Mouse (Mus musculus): ENCODE measurements around the gene Mymx. TPM values are rescaled to one million over a fixed set of nuclear protein-coding genes. Genes with fewer than 3 reads are reported as not detected.

Gene Mymx
- polyA plus RNA-seq, 1 experiment from 2014 or later = 5.6 TPM

DNA sequence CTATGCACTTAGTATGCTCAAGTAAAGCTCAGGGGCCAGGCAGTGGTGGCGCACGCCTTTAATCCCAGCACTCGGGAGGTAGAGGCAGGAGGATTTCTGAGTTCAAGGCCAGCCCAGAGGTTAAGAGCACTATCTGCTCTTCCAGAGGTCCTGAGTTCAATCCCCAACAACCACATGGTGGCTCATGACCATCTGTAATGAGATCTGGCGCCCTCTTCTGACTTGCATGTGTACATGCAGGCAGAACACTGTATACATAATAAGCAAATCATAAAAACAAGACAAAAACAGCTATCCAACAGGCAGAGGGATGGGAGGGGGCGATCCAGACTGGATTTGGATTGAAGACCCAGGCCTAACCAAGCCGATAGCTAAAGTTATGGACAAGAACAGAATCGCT, 23.1 kb downstream of the Mymx start:
- H3K36me3 ChIP-seq (replicated peaks; ENCODE audit: control insufficient read depth, insufficient read depth, low read depth, low read length) = no peaks in the 10 kb centered on the region
- H3K27me3 ChIP-seq (ENCODE audit: control insufficient read depth, insufficient read depth, low read length) = no peaks in the 10 kb centered on the region
- no peak overlapping the region for H3K9ac ChIP-seq (replicated peaks; ENCODE audit: low read length)
- H3K4me3 ChIP-seq (ENCODE audit: low read depth, low read length) = no peak overlapping the region
- 72% methylated on average over 7 of the region's 7 CpGs for whole genome bisulfite sequencing
- no peak overlapping the region for H3K4me2 ChIP-seq (ENCODE audit: low read depth, low read length)
- ATAC-seq (replicated peaks; ENCODE audit: insufficient number of reproducible peaks, low FRiP score, low TSS enrichment, low read depth) = no peak
- no peak for DNase-seq (ENCODE audit: low spot score)
- H3K4me1 ChIP-seq (ENCODE audit: control insufficient read depth, insufficient read depth, low read length) = no peaks in the 10 kb centered on the region; the same call in 1 of the 2 replicates
- no peaks in the 10 kb centered on the region for H3K9me3 ChIP-seq (replicated peaks; ENCODE audit: control insufficient read depth, low read length)
- H3K27ac ChIP-seq (replicated peaks; ENCODE audit: low read depth, low read length) = no peak overlapping the region

- Histone ChIP-seq H3K4me2 (ENCODE audit: low read depth, low read length) (no peak overlapping the region), H3K9me3 (replicated peaks; ENCODE audit: control insufficient read depth, low read length) (no peaks in the 10 kb centered on the region), H3K9ac (replicated peaks; ENCODE audit: low read length) (no peak overlapping the region), H3K4me3 (ENCODE audit: low read depth, low read length) (no peak overlapping the region), H3K4me1 (ENCODE audit: control insufficient read depth, insufficient read depth, low read length) (no peaks in the 10 kb centered on the region; the same call in 1 of the 2 replicates), H3K27ac (replicated peaks; ENCODE audit: low read depth, low read length) (no peak overlapping the region), H3K27me3 (ENCODE audit: control insufficient read depth, insufficient read depth, low read length) (no peaks in the 10 kb centered on the region), H3K36me3 (replicated peaks; ENCODE audit: control insufficient read depth, insufficient read depth, low read depth, low read length) (no peaks in the 10 kb centered on the region)
- no peak for DNase-seq (ENCODE audit: low spot score)
- no peak for ATAC-seq (replicated peaks; ENCODE audit: insufficient number of reproducible peaks, low FRiP score, low TSS enrichment, low read depth)
- 70% methylated on average over 5 of the region's 5 CpGs for WGBS
Observed at GRCm38 (mm10) chr17:45578242-45578641, 23.7 kb downstream of the Mymx start.

DNA sequence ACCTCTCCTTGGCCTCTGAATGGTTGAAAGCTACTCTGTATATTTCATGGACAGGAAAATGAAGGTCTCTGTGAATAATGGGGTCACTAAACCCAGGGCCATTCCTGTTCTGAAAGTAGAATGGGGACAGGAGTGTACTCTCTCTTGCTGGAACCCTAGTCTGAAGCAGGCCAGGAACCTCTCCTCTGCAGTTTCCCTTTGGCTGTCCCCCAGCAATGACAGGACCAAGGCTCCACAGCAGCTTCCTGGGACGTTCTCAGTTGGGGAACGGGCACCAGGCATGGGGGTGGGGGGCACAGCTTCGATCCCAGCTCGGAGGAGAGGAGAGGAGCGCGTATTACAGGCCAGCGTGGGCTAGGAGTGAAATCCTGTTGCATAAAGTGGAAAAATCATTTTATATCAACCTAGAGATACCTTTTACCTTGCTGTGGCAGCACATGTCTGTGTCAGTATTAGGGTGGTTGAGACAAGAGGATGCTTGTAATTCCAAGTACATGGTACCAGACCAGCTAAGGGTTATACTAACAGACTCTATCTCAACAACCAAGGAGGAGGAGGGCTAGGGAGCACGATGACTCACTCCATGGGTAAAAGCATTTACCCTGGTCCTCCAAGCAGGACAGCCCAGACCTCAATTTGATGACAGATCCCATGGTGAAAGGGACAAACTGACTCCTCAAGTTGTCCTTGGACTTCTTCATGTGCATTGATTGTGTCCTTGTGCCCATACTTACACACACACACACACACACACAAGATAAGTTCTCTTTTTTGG, 26.6 kb downstream of the Mymx start:
- no peak for ATAC-seq (replicated peaks; ENCODE audit: insufficient number of reproducible peaks, low FRiP score, low TSS enrichment, low read depth)
- no peak overlapping the region for H3K4me3 ChIP-seq (ENCODE audit: low read depth, low read length)
- H3K27me3 ChIP-seq (ENCODE audit: control insufficient read depth, insufficient read depth, low read length) = no peaks in the 10 kb centered on the region
- no peak for DNase-seq (ENCODE audit: low spot score)
- H3K27ac ChIP-seq (replicated peaks; ENCODE audit: low read depth, low read length) = no peak overlapping the region
- no peak overlapping the region for H3K4me2 ChIP-seq (ENCODE audit: low read depth, low read length)
- H3K9me3 ChIP-seq (replicated peaks; ENCODE audit: control insufficient read depth, low read length) = no peaks in the 10 kb centered on the region
- H3K4me1 ChIP-seq (ENCODE audit: control insufficient read depth, insufficient read depth, low read length) = no peaks in the 10 kb centered on the region; the same call in 1 of the 2 replicates
- peaks cover 10% of the 10 kb centered on the region for H3K36me3 ChIP-seq (replicated peaks; ENCODE audit: control insufficient read depth, insufficient read depth, low read depth, low read length)
- 86% methylated on average over 8 of the region's 8 CpGs for WGBS
- no peak overlapping the region for H3K9ac ChIP-seq (replicated peaks; ENCODE audit: low read length)

DNA sequence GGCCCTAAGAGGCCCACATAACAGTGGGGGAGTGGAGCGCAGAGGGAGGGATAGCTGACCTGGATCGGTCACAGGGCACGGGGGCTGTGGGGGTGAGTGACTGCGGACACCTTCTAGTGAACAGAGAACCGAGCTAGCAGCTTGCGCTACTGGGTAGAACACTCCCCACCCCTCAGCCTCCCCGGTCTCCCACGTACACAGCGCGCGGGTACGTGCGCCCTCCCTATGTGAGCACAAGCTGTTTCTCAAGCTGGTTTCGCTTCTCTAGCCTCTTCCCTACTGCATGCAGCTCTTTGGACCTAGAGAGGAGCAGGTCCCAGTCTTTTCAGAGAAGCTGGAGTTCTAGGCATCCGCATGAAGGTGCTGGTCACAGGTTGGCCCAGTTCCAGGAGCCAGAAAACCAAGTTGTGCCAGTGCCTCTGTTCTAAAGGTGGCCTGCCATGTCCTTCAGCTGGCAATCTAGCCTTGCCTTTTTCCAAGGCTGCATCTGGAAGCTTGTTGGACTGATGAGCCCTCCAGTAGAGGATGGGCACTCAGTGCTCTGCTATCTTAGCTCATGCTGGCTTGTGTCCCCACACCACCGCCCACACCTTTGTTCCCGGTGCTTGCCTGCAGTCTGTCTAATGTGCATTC, 27.7 kb downstream of the Mymx start:
- DNase-seq (ENCODE audit: low spot score) = peak; percentile 56
- 4% methylated on average over 17 of the region's 17 CpGs for WGBS

DNA sequence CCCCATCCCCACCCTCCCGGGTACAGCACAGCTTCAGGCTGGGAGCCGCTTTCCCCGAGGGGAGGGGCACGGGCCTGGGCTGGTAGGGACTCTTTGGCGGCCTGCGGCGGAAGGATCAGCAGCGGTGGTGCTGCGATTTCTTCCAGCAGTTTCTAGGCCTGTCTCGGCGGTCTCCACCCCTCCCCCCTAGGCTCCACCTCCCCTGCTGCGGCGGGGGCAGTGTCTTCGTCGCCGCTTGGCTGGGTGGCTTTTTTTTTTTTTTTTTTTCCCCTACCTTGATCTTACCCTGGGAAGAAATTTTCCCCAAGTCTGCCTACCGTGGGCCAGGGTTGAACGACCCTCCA, 28.1 kb downstream of the Mymx start:
- H3K4me2 ChIP-seq (ENCODE audit: low read depth, low read length) = peak overlapping the region; percentile 83
- H3K4me1 ChIP-seq (ENCODE audit: control insufficient read depth, insufficient read depth, low read length) = no peaks in the 10 kb centered on the region; the same call in none of the 2 replicates
- under 1% methylated on average over 18 of the region's 18 CpGs for WGBS
- no peaks in the 10 kb centered on the region for H3K9me3 ChIP-seq (replicated peaks; ENCODE audit: control insufficient read depth, low read length)
- ATAC-seq (replicated peaks; ENCODE audit: insufficient number of reproducible peaks, low FRiP score, low TSS enrichment, low read depth) (peak; percentile 64), DNase-seq (ENCODE audit: low spot score) (peak; percentile 96)
- H3K27me3 ChIP-seq (ENCODE audit: control insufficient read depth, insufficient read depth, low read length) = no peaks in the 10 kb centered on the region
- H3K36me3 ChIP-seq (replicated peaks; ENCODE audit: control insufficient read depth, insufficient read depth, low read depth, low read length) = peaks cover 24% of the 10 kb centered on the region
- peak overlapping the region; percentile 98 for H3K9ac ChIP-seq (replicated peaks; ENCODE audit: low read length)
- peak overlapping the region; percentile 94 for H3K27ac ChIP-seq (replicated peaks; ENCODE audit: low read depth, low read length)
- peak overlapping the region; percentile 100 for H3K4me3 ChIP-seq (ENCODE audit: low read depth, low read length)

More for the DNA sequence above, 27.7 kb downstream of the Mymx start:
- Histone ChIP-seq H3K27ac (replicated peaks; ENCODE audit: low read depth, low read length) (peak overlapping the region; percentile 76), H3K4me3 (ENCODE audit: low read depth, low read length) (peak overlapping the region; percentile 100), H3K27me3 (ENCODE audit: control insufficient read depth, insufficient read depth, low read length) (no peaks in the 10 kb centered on the region), H3K9me3 (replicated peaks; ENCODE audit: control insufficient read depth, low read length) (no peaks in the 10 kb centered on the region), H3K4me1 (ENCODE audit: control insufficient read depth, insufficient read depth, low read length) (no peaks in the 10 kb centered on the region; the same call in 1 of the 2 replicates), H3K9ac (replicated peaks; ENCODE audit: low read length) (peak overlapping the region; percentile 98), H3K36me3 (replicated peaks; ENCODE audit: control insufficient read depth, insufficient read depth, low read depth, low read length) (peaks cover 19% of the 10 kb centered on the region), H3K4me2 (ENCODE audit: low read depth, low read length) (peak overlapping the region; percentile 83)
- peak; percentile 24 for ATAC-seq (replicated peaks; ENCODE audit: insufficient number of reproducible peaks, low FRiP score, low TSS enrichment, low read depth)

GRCm38 (mm10) chr17:45573087-45573779, 28.7 kb downstream of the Mymx start, which contains the start of gene Hsp90ab1:
Gene Hsp90ab1, minus strand, starts transcription at chr17:45573271.
- H3K4me2 ChIP-seq (ENCODE audit: low read depth, low read length) = peak within 1 kb of the TSS; percentile 83
- peak; percentile 86 for ATAC-seq (replicated peaks; ENCODE audit: insufficient number of reproducible peaks, low FRiP score, low TSS enrichment, low read depth)
- peak; percentile 100 for DNase-seq (ENCODE audit: low spot score)
- peak within 1 kb of the TSS; percentile 100 for H3K4me3 ChIP-seq (ENCODE audit: low read depth, low read length)
- under 1% methylated on average over 41 of the region's 41 CpGs for WGBS
- peak within 1 kb of the TSS; percentile 94 for H3K27ac ChIP-seq (replicated peaks; ENCODE audit: low read depth, low read length)
- no peaks in the 10 kb centered on the region for H3K9me3 ChIP-seq (replicated peaks; ENCODE audit: control insufficient read depth, low read length)
- no peaks in the 10 kb centered on the region; the same call in none of the 2 replicates for H3K4me1 ChIP-seq (ENCODE audit: control insufficient read depth, insufficient read depth, low read length)
- peaks cover 24% of the 10 kb centered on the region for H3K36me3 ChIP-seq (replicated peaks; ENCODE audit: control insufficient read depth, insufficient read depth, low read depth, low read length)
- peak within 1 kb of the TSS; percentile 98 for H3K9ac ChIP-seq (replicated peaks; ENCODE audit: low read length)
- H3K27me3 ChIP-seq (ENCODE audit: control insufficient read depth, insufficient read depth, low read length) = no peaks in the 10 kb centered on the region

DNA sequence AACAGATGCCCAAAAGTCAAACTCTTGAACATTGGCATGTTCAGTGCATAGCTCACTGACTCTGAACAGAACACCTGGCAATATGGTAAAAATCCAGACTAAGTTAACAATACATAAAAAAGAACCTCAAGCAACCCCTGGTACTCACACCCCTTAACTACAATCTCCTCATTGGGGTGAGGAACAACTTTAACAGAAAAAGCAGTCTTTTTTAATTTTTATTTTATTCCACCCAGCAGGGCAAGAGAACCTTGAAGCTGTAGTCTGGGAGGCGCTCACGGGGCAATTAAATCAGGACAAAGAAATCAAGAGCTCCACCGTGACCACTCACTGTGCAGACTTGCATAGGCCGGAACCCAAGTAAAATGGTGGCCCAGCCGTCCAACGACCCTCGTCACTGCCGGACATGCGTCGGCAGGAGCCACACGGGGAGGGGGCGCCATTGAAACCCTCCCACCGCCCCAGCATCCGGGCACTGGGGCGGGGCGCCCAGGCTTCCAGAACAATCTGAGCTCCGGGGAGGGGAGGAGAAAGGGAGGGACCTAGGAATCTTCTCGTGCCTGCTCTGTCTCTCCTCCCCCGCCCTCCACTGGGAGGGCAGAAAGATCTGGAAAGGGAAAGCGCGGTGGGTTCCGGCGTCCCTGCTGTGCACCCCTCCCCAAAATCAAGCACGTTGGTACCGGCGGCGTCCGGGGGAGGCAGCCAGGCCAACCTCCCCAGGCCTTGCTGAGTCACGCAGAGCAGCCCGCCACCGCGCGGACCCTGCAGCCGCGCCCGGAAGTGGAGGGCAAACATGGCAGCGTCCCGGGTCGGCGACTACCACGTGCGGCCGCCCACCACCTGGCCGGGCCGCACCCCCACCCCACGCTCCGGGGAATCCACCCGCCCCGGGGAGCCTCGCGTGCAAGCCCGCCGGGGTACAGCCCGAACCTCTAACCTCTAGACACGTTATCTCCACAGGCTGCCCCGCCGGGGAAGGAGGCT, 29.5 kb downstream of the Mymx start:
- Histone ChIP-seq H3K9me3 (replicated peaks; ENCODE audit: control insufficient read depth, low read length) (no peaks in the 10 kb centered on the region), H3K4me1 (ENCODE audit: control insufficient read depth, insufficient read depth, low read length) (no peaks in the 10 kb centered on the region; the same call in none of the 2 replicates), H3K27me3 (ENCODE audit: control insufficient read depth, insufficient read depth, low read length) (no peaks in the 10 kb centered on the region), H3K36me3 (replicated peaks; ENCODE audit: control insufficient read depth, insufficient read depth, low read depth, low read length) (peaks cover 24% of the 10 kb centered on the region), H3K4me2 (ENCODE audit: low read depth, low read length) (peak overlapping the region; percentile 83), H3K4me3 (ENCODE audit: low read depth, low read length) (peak overlapping the region; percentile 100), H3K9ac (replicated peaks; ENCODE audit: low read length) (peak overlapping the region; percentile 98), H3K27ac (replicated peaks; ENCODE audit: low read depth, low read length) (peak overlapping the region; percentile 94)
- ATAC-seq (replicated peaks; ENCODE audit: insufficient number of reproducible peaks, low FRiP score, low TSS enrichment, low read depth) (peak; percentile 41), DNase-seq (ENCODE audit: low spot score) (peak; percentile 91)
- under 1% methylated on average over 55 of the region's 57 CpGs for WGBS
